Mouse (Mus musculus): ENCODE measurements around the gene Pola1. TPM values are rescaled to one million over a fixed set of nuclear protein-coding genes. Genes with fewer than 3 reads are reported as not detected.
"Not testable (repeated sequence)": the region's sequence is repeated elsewhere in the genome, so short reads cannot be mapped to it uniquely, and the experiment has no call there.

The Pola1 gene
- polyA plus RNA-seq, 1 experiment from 2014 or later, result 21.2 TPM

DNA sequence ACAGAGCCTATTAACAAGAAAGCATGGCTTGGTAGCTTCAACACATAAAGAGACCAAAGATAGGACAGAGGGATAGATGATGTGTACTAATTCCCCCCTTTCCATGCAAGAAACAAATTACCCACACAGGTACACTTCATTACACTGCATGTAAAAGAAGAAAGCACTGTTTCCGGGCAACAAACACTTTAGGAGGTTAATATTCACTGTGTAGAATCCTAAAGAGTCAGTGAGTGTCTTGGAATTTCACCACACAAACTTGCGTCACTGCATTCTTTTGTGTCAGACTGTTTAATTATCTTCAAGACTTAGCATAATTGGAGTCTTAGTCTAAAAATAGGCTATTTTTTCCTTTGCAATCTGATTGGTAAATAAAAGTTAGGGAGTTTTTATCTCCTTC is 92.2 kb downstream of the Pola1 start:
- ATAC-seq (ENCODE audit: insufficient read depth, low FRiP score, low TSS enrichment) (no peak), DNase-seq (ENCODE audit: low spot score) (no peak)
- Histone ChIP-seq H3K4me1 (ENCODE audit: control insufficient read depth, insufficient read depth, low read length) (no peaks in the 10 kb centered on the region), H3K9me3 (ENCODE audit: control insufficient read depth, low read length) (no peaks in the 10 kb centered on the region), H3K36me3 (ENCODE audit: control insufficient read depth, insufficient read depth, low read length) (no peaks in the 10 kb centered on the region), H3K27me3 (ENCODE audit: control insufficient read depth, insufficient read depth, low read length) (no peaks in the 10 kb centered on the region), H3K4me3 (ENCODE audit: low read depth, low read length) (no peak overlapping the region), H3K9ac (ENCODE audit: low read length) (no peak overlapping the region), H3K4me2 (ENCODE audit: low read depth) (no peak overlapping the region), H3K27ac (ENCODE audit: low read depth, low read length) (no peak overlapping the region)
- WGBS, result 88% methylated on average over 2 of the region's 2 CpGs

GRCm38 (mm10) chrX:93502865-93503353 is 129.0 kb downstream of the Pola1 start:
- Histone ChIP-seq H3K4me3 (ENCODE audit: low read depth, low read length) (no peak overlapping the region), H3K9ac (ENCODE audit: low read length) (no peak overlapping the region), H3K36me3 (ENCODE audit: control insufficient read depth, insufficient read depth, low read length) (no peaks in the 10 kb centered on the region), H3K27ac (ENCODE audit: low read depth, low read length) (no peak overlapping the region), H3K9me3 (ENCODE audit: control insufficient read depth, low read length) (no peaks in the 10 kb centered on the region), H3K4me1 (ENCODE audit: control insufficient read depth, insufficient read depth, low read length) (no peaks in the 10 kb centered on the region), H3K27me3 (ENCODE audit: control insufficient read depth, insufficient read depth, low read length) (no peaks in the 10 kb centered on the region), H3K4me2 (ENCODE audit: low read depth) (no peak overlapping the region)
- no peak for DNase-seq (ENCODE audit: low spot score)
- no peak for ATAC-seq (ENCODE audit: insufficient read depth, low FRiP score, low TSS enrichment)
- WGBS, result 78% methylated on average over 2 of the region's 2 CpGs

DNA sequence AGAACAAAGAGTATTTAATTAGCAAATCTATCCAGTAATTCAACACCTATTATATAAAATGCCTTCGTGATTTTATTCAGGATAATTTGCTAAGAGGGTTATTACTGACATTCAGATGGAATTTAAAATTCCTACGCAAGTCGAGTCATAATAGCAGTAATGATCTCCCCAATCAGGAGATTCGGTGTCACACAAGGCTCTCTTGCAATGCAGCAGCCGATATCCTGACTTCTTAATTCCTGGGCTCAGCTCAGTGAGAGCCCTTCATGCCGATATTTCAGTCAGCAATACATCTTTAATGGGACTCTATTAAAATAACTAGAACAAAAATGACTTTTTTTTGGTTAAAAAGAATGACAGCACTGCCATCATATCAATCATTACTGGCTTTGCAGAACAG is 134.4 kb downstream of the Pola1 start:
- Histone ChIP-seq H3K4me2 (ENCODE audit: low read depth) (no peak overlapping the region), H3K27ac (ENCODE audit: low read depth, low read length) (no peak overlapping the region), H3K4me1 (ENCODE audit: control insufficient read depth, insufficient read depth, low read length) (no peaks in the 10 kb centered on the region), H3K27me3 (ENCODE audit: control insufficient read depth, insufficient read depth, low read length) (no peaks in the 10 kb centered on the region), H3K9ac (ENCODE audit: low read length) (no peak overlapping the region), H3K36me3 (ENCODE audit: control insufficient read depth, insufficient read depth, low read length) (no peaks in the 10 kb centered on the region), H3K4me3 (ENCODE audit: low read depth, low read length) (no peak overlapping the region), H3K9me3 (ENCODE audit: control insufficient read depth, low read length) (no peaks in the 10 kb centered on the region)
- DNase-seq (ENCODE audit: low spot score) (no peak), ATAC-seq (ENCODE audit: insufficient read depth, low FRiP score, low TSS enrichment) (no peak)
- WGBS, result 87% methylated on average over 6 of the region's 6 CpGs

DNA sequence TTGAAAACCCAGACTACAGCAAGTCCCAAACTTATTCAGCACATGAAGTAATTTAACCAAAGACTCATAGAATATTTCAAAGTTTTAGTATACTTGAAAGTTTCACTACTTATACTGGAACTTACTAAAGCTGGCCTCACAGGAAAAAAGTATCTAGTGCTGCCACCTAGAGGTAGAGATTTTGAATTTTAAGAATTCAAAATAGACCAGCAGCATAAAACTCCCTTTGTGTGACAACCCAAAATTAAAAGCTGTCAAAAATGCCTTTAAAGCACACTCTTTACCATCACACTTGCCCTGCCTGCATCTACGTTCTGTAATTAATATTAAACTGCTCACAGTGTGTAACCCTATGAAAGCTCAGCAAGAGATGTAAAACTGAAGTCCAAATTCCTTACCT is 166.2 kb downstream of the Pola1 start:
- Histone ChIP-seq H3K4me2 (ENCODE audit: low read depth) (no peak overlapping the region), H3K9ac (ENCODE audit: low read length) (no peak overlapping the region), H3K27ac (ENCODE audit: low read depth, low read length) (no peak overlapping the region), H3K36me3 (ENCODE audit: control insufficient read depth, insufficient read depth, low read length) (no peaks in the 10 kb centered on the region), H3K27me3 (ENCODE audit: control insufficient read depth, insufficient read depth, low read length) (no peaks in the 10 kb centered on the region), H3K4me3 (ENCODE audit: low read depth, low read length) (no peak overlapping the region), H3K4me1 (ENCODE audit: control insufficient read depth, insufficient read depth, low read length) (no peaks in the 10 kb centered on the region), H3K9me3 (ENCODE audit: control insufficient read depth, low read length) (no peaks in the 10 kb centered on the region)
- WGBS, result 62% methylated on average over 1 of the region's 1 CpGs
- ATAC-seq (ENCODE audit: insufficient read depth, low FRiP score, low TSS enrichment) (no peak), DNase-seq (ENCODE audit: low spot score) (no peak)

DNA sequence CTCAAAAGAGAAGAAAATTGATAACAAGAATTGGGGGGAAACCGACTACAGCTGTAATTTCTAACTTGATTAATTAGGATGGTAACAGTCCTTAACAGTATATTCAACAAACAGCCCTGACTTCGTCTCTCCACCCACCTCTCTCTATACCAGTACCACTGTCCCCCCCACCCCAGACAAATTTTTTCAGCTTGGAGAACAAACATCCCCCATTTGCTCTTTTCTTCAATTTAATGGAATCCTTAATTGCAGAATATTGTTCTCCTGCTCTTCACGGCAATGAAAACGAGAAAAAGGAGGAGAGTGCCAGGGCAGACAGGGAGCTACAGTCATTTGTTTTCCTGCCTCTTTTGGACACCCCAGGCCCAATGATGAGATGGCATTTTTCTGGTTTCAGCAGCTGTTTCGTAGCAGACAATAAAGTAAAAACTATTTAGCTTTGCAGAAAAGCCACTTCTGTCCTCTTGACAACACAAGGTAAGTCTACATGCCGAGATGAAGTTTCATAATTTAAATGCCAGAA is 202.2 kb downstream of the Pola1 start:
- DNase-seq (ENCODE audit: low spot score) (no peak), ATAC-seq (ENCODE audit: insufficient read depth, low FRiP score, low TSS enrichment) (no peak)
- Histone ChIP-seq H3K9ac (ENCODE audit: low read length) (no peak overlapping the region), H3K27ac (ENCODE audit: low read depth, low read length) (no peak overlapping the region), H3K4me1 (ENCODE audit: control insufficient read depth, insufficient read depth, low read length) (no peaks in the 10 kb centered on the region), H3K4me3 (ENCODE audit: low read depth, low read length) (no peak overlapping the region), H3K4me2 (ENCODE audit: low read depth) (no peak overlapping the region), H3K9me3 (ENCODE audit: control insufficient read depth, low read length) (no peaks in the 10 kb centered on the region), H3K36me3 (ENCODE audit: control insufficient read depth, insufficient read depth, low read length) (no peaks in the 10 kb centered on the region), H3K27me3 (ENCODE audit: control insufficient read depth, insufficient read depth, low read length) (no peaks in the 10 kb centered on the region)
- WGBS, result 52% methylated on average over 6 of the region's 6 CpGs

DNA sequence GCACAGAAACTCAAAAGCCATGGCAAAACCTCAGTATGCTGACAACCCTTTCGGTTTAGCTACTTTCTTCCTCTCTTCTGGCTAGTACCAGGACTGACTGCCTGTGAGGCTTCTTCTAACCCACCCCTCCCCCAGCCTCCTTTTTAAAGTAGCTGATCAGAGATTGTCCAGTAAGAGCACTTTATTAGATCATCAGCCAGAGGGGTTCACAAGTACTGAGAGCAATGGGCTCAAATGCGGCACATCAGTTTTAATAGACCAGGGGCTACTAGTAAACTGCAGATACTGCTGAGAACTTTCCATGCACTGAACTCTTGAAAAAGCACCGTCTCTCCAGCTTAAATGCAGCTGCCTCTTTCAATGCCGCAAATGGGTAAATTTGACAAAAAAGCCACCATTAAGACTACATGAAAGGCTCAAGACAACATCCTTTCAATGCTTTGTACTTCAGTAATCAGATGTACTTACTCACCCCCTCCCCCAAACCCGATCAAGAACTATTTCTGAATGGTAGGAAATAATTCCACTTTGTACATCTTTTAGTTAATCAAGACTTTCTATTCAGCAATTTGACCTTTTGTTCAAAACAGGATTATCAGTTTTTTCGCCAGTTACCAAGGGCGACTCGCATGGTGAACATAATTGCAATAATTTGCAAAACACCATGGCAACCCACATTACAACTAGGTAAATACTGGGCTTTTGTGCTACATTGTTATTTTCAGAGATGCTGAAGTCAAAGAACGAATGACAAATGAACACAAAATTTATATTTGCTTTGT is 202.8 kb downstream of the Pola1 start:
- no peak overlapping the region for H3K27ac ChIP-seq (ENCODE audit: low read depth, low read length)
- H3K36me3 ChIP-seq (ENCODE audit: control insufficient read depth, insufficient read depth, low read length), result no peaks in the 10 kb centered on the region
- H3K9ac ChIP-seq (ENCODE audit: low read length), result no peak overlapping the region
- ATAC-seq (ENCODE audit: insufficient read depth, low FRiP score, low TSS enrichment) (no peak), DNase-seq (ENCODE audit: low spot score) (peak; percentile 11)
- no peaks in the 10 kb centered on the region for H3K27me3 ChIP-seq (ENCODE audit: control insufficient read depth, insufficient read depth, low read length)
- WGBS, result 61% methylated on average over 9 of the region's 9 CpGs
- no peak overlapping the region for H3K4me3 ChIP-seq (ENCODE audit: low read depth, low read length)
- no peak overlapping the region for H3K4me2 ChIP-seq (ENCODE audit: low read depth)
- H3K4me1 ChIP-seq (ENCODE audit: control insufficient read depth, insufficient read depth, low read length), result no peaks in the 10 kb centered on the region
- no peaks in the 10 kb centered on the region for H3K9me3 ChIP-seq (ENCODE audit: control insufficient read depth, low read length)

DNA sequence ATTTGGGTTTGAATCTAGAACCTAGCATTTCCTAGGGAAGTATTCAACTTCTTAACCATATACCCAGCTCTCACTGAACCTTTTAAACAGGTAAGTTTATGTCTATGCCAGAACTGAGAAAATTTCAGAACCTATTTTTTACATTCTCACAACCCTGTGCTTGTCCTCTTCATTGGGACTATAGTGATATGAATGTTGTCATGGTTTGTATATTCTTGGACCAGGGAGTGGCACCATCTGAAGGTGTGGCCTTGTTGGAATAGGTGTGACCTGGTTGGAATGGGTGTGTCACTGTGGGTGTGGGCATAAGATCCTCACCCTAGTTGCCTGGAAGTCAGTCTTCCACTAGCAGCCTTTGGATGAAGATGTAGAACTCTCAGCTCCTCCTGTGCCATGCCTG is 231.1 kb downstream of the Pola1 start:
- not testable (repeated sequence) for DNase-seq (ENCODE audit: low spot score); H3K27ac ChIP-seq (ENCODE audit: low read depth, low read length); ATAC-seq (ENCODE audit: insufficient read depth, low FRiP score, low TSS enrichment)

DNA sequence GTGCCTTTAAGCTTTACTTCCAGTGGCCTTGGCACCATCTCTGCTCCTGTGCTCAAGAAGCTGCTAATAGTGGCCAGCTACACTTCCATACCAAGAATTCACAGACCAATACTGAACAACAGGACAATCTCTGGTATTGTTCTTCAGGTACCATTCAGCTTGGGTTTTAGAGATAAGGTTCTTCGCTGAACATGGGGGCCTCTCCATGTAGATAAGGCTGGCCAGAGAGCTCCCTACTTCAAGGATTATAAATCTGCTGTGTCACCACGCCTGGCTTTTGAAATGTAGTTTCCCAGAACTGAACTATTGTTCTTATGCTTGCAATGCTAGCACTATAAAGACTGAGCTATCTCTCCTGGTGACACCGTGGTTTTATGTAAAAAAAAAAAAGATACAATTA is 234.9 kb downstream of the Pola1 start:
- no peak overlapping the region for H3K9ac ChIP-seq (ENCODE audit: low read length)
- H3K4me1 ChIP-seq (ENCODE audit: control insufficient read depth, insufficient read depth, low read length), result no peaks in the 10 kb centered on the region
- H3K9me3 ChIP-seq (ENCODE audit: control insufficient read depth, low read length), result no peaks in the 10 kb centered on the region
- H3K4me3 ChIP-seq (ENCODE audit: low read depth, low read length), result no peak overlapping the region
- 84% methylated on average over 3 of the region's 3 CpGs for WGBS
- ATAC-seq (ENCODE audit: insufficient read depth, low FRiP score, low TSS enrichment), result no peak
- DNase-seq (ENCODE audit: low spot score), result no peak
- no peaks in the 10 kb centered on the region for H3K36me3 ChIP-seq (ENCODE audit: control insufficient read depth, insufficient read depth, low read length)
- H3K4me2 ChIP-seq (ENCODE audit: low read depth), result no peak overlapping the region
- H3K27me3 ChIP-seq (ENCODE audit: control insufficient read depth, insufficient read depth, low read length), result no peaks in the 10 kb centered on the region
- H3K27ac ChIP-seq (ENCODE audit: low read depth, low read length), result no peak overlapping the region

More for the DNA sequence above, 231.1 kb downstream of the Pola1 start:
- H3K4me3 ChIP-seq (ENCODE audit: low read depth, low read length); H3K36me3 ChIP-seq (ENCODE audit: control insufficient read depth, insufficient read depth, low read length); H3K4me2 ChIP-seq (ENCODE audit: low read depth); H3K27me3 ChIP-seq (ENCODE audit: control insufficient read depth, insufficient read depth, low read length); H3K9ac ChIP-seq (ENCODE audit: low read length); H3K4me1 ChIP-seq (ENCODE audit: control insufficient read depth, insufficient read depth, low read length); H3K9me3 ChIP-seq (ENCODE audit: control insufficient read depth, low read length): not testable (repeated sequence)

GRCm38 (mm10) chrX:93377285-93377972 is 254.5 kb downstream of the Pola1 start:
- H3K36me3 ChIP-seq (ENCODE audit: control insufficient read depth, insufficient read depth, low read length), result no peaks in the 10 kb centered on the region
- ATAC-seq (ENCODE audit: insufficient read depth, low FRiP score, low TSS enrichment) (no peak), DNase-seq (ENCODE audit: low spot score) (no peak)
- no peak overlapping the region for H3K27ac ChIP-seq (ENCODE audit: low read depth, low read length)
- H3K9me3 ChIP-seq (ENCODE audit: control insufficient read depth, low read length), result no peaks in the 10 kb centered on the region
- H3K4me3 ChIP-seq (ENCODE audit: low read depth, low read length), result no peak overlapping the region
- H3K4me2 ChIP-seq (ENCODE audit: low read depth), result no peak overlapping the region
- no peaks in the 10 kb centered on the region for H3K27me3 ChIP-seq (ENCODE audit: control insufficient read depth, insufficient read depth, low read length)
- no peak overlapping the region for H3K9ac ChIP-seq (ENCODE audit: low read length)
- 81% methylated on average over 9 of the region's 9 CpGs for WGBS
- H3K4me1 ChIP-seq (ENCODE audit: control insufficient read depth, insufficient read depth, low read length), result no peaks in the 10 kb centered on the region

Measured in neural tube, embryonic 11.5 days (tissue).